Mouse (Mus musculus) spleen, adult 2 months (tissue): ENCODE measurements around the gene Borcs8.

Experiments used
- CTCF ChIP-seq: fragments of 200-500 bp; IDR thresholded peaks from 2 replicates; pipeline ENCODE4 v1.5.1; 2011; ENCODE audit warnings: mild to moderate bottlenecking, inconsistent platforms; ENCODE audit not compliant: insufficient read depth, insufficient read length, insufficient replicate concordance; ENCODE audit errors: extremely low read depth
- POLR2A ChIP-seq: fragments of 200-500 bp; IDR thresholded peaks from 2 replicates; pipeline ENCODE4 v1.6.1; 2011; ENCODE audit warnings: low read depth, low read length, inconsistent platforms

DNA sequence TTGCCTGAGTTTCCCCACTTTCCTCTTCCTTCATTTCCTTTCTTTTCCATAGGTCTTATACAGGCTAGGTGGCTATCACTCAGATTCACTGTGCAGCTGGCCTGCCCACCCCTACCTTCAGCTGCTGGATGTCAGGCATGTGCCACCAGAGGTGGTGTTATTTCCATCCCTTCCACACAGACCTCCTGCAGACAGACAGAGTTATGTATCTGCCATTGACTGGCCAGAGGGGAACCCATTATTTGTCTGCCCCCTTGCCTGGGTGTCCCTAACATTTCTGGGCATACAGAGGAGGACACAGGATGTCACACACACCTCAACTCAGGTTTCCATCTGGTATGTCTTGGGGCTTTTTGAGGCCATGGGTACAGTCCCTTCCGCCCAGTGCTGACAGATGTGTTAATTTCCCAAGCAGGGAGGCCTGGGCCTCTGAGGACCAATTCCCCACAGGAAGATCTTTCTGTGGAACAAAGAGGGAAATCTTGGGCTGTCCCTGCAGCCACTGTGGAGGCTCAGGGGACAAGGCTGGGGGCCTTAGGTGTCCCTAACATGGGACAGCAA, 18.0 kb downstream of the Borcs8 start:
- no peak for TF ChIP-seq CTCF
- no peak for TF ChIP-seq POLR2A
